Mouse (Mus musculus): Measurements from ENCODE around the gene Ezr.

DNA sequence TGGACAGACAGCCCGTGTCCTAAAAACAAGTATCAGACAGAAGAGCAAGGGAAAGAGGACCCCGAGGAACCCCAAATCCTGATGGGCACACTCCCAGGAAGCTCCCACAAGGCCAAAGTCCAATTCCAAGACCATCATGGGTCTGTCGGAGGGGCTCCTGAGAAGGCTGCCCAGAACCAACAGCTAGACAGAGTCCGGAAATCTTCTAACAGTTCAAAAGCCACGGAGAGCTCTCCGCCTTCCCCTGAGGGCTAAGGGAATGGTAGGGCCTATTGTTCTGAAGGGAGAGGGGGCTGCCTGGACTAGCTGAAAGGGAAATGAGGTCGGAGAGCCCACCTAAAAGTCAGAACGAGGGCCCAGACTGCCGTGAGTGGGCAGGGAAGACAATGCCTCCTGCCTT, 38.2 kb downstream of the Ezr start:
- TF ChIP-seq GATA1 (IDR thresholded peaks at IDR 0.05; ENCODE audit: low read length) (no peak), TAL1 (IDR thresholded peaks at IDR 0.05; ENCODE audit: low read length) (no peak)
